ENCODE assay signal across 8 mouse cellular contexts in the genomic region with DNA sequence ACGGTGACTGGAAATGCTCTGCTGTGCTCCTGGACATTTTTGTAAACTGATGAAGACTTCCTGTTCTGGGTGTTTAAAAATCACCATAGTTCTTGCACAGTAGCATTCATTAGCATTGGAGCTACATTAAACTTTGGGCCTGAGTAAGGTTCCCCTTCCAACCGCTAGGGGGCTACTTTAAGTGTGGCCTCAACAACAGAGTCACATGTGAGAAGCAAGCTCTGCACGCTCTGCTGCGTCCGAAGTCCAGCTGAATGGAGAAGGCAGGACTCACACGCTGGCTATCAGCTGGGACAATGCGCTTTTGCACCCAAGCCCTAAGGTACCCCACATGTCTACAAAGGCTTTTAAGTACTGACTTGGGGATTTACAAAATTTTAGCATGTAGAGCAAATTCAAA.
DNase-seq lines count a peak whose midpoint lies in the region; ATAC-seq and TF ChIP-seq lines count a peak whose summit lies in the region.

No protein-coding gene starts in this region.

- TF ChIP-seq CTCF in thymus, adult 2 months (IDR thresholded peaks at IDR 0.05; ENCODE audit: borderline replicate concordance, control insufficient read depth, extremely low read depth, insufficient read depth, low read length, poor library complexity), result peak; percentile 47; the same call in 1 of the 2 replicates
- 0 out of 2 replicates have a peak, but pooled peaks have one; percentile 9 for TF ChIP-seq CTCF in cortical plate, adult 2 months (IDR thresholded peaks at IDR 0.05; ENCODE audit: extremely low read depth, insufficient read depth, low read length)
- peak; percentile 71 for TF ChIP-seq CTCF in midbrain, postnatal 0 days (IDR thresholded peaks at IDR 0.05)

- DNase-seq in thymus, adult 2 months, result no peak
- DNase-seq in thymus, adult 18-20 months, result no peak
- peak; percentile 52 for DNase-seq in midbrain, postnatal 0 days (ENCODE audit: low spot score)
- DNase-seq in heart, adult 11 months, result no peak
- no peak for DNase-seq in frontal cortex, postnatal 25 days (ENCODE audit: low spot score in 2 of 2)
- DNase-seq in gastrocnemius, postnatal 10 days, result no peak

- no peak for TF ChIP-seq POLR2A in thymus, adult 2 months (IDR thresholded peaks at IDR 0.05; ENCODE audit: control insufficient read depth, extremely low read depth, insufficient read depth, low read length, poor library complexity)
- TF ChIP-seq POLR2A in cortical plate, adult 2 months (IDR thresholded peaks at IDR 0.05; ENCODE audit: extremely low read depth, insufficient read depth, low read length), result no peak

- H3K4me2 ChIP-seq in intestine, embryonic 15.5 days (replicated peaks), result no peak overlapping the region
- H3K4me2 ChIP-seq in midbrain, postnatal 0 days (ENCODE audit: low read depth, low read length, poor library complexity, severe bottlenecking), result no peak overlapping the region

- no peak overlapping the region for H3K27ac ChIP-seq in thymus, adult 2 months (ENCODE audit: control insufficient read depth, insufficient read depth, low read length)
- H3K27ac ChIP-seq in cortical plate, adult 2 months (ENCODE audit: insufficient read depth, low read length), result no peak overlapping the region
- no peak overlapping the region for H3K27ac ChIP-seq in intestine, embryonic 15.5 days
- H3K27ac ChIP-seq in midbrain, postnatal 0 days (ENCODE audit: low read depth, low read length), result no peak overlapping the region

- H3K9ac ChIP-seq in intestine, embryonic 15.5 days, result no peak overlapping the region
- no peak overlapping the region for H3K9ac ChIP-seq in midbrain, postnatal 0 days (replicated peaks; ENCODE audit: low read length, poor library complexity, severe bottlenecking)

- no peaks in the 10 kb centered on the region for H3K9me3 ChIP-seq in intestine, embryonic 15.5 days
- no peaks in the 10 kb centered on the region for H3K9me3 ChIP-seq in midbrain, postnatal 0 days (ENCODE audit: low read length)

- H3K4me1 ChIP-seq in thymus, adult 2 months (replicated peaks; ENCODE audit: control insufficient read depth, insufficient read depth, low read length), result no peaks in the 10 kb centered on the region
- no peaks in the 10 kb centered on the region for H3K4me1 ChIP-seq in cortical plate, adult 2 months (ENCODE audit: control insufficient read depth, insufficient read depth, low read length)
- H3K4me1 ChIP-seq in intestine, embryonic 15.5 days (replicated peaks), result no peaks in the 10 kb centered on the region
- H3K4me1 ChIP-seq in midbrain, postnatal 0 days (ENCODE audit: insufficient read depth, low read length), result no peaks in the 10 kb centered on the region

- peak; percentile 68; the same call in 1 of the 2 replicates for ATAC-seq in intestine, embryonic 15.5 days
- 0 out of 2 replicates have a peak, but pooled peaks have one; percentile 49 for ATAC-seq in midbrain, postnatal 0 days (ENCODE audit: low FRiP score)

- no peaks in the 10 kb centered on the region for H3K36me3 ChIP-seq in thymus, adult 2 months (ENCODE audit: control insufficient read depth, insufficient read depth, low read length)
- H3K36me3 ChIP-seq in intestine, embryonic 15.5 days, result no peaks in the 10 kb centered on the region
- no peaks in the 10 kb centered on the region for H3K36me3 ChIP-seq in midbrain, postnatal 0 days (ENCODE audit: insufficient read depth, low read length)

- no peaks in the 10 kb centered on the region for H3K27me3 ChIP-seq in thymus, adult 2 months (ENCODE audit: control insufficient read depth, insufficient read depth, low read length)
- no peaks in the 10 kb centered on the region for H3K27me3 ChIP-seq in intestine, embryonic 15.5 days (replicated peaks)
- H3K27me3 ChIP-seq in midbrain, postnatal 0 days (ENCODE audit: insufficient read depth, low read length), result no peaks in the 10 kb centered on the region

- WGBS in thymus, adult 2 months, result 87% methylated on average over 7 of the region's 7 CpGs
- 71% methylated on average over 7 of the region's 7 CpGs for WGBS in intestine, embryonic 15.5 days
- WGBS in midbrain, postnatal 0 days, result 43% methylated on average over 7 of the region's 7 CpGs

- H3K4me3 ChIP-seq in thymus, adult 2 months (ENCODE audit: control insufficient read depth, insufficient read depth, low read length), result no peak overlapping the region
- no peak overlapping the region for H3K4me3 ChIP-seq in cortical plate, adult 2 months (ENCODE audit: insufficient read depth, low read length)
- no peak overlapping the region for H3K4me3 ChIP-seq in intestine, embryonic 15.5 days (replicated peaks)
- no peak overlapping the region for H3K4me3 ChIP-seq in midbrain, postnatal 0 days (ENCODE audit: low read depth, low read length)

Comparison
In these comparisons a context has a peak if more than half of its experiments do, and no peak if none do; other contexts are left out.
1. CTCF ChIP-seq: peak in every context shown above with its lines; median percentile 71 in midbrain, postnatal 0 days; 47 in thymus, adult 2 months; 9 in cortical plate, adult 2 months.